Mouse (Mus musculus) forebrain, embryonic 13.5 days (tissue): ENCODE measurements around the gene Abca12. TPM values are rescaled to one million over a fixed set of nuclear protein-coding genes. Genes with fewer than 3 reads are reported as not detected.

ENCODE experiments used
- ATAC-seq: fragments of 200-750 bp; cut with Nextera tagmentation; 2 replicates; pipeline ENCODE4 v1.8.0; 2017
- H3K27ac ChIP-seq: fragments of 300-500 bp; sonication (generic); 2 replicates; pipeline ENCODE4 v1.5.1; 2015; ENCODE audit warnings: inconsistent platforms, mild to moderate bottlenecking, moderate library complexity
- H3K27me3 ChIP-seq: fragments of 300-500 bp; sonication (generic); 2 replicates; pipeline ENCODE4 v1.6.1; 2015; ENCODE audit warnings: mild to moderate bottlenecking, inconsistent platforms
- H3K36me3 ChIP-seq: fragments of 300-500 bp; sonication (generic); 2 replicates; pipeline ENCODE4 v1.6.1; 2015; ENCODE audit warnings: mild to moderate bottlenecking, inconsistent platforms; ENCODE audit not compliant: poor library complexity, severe bottlenecking
- H3K4me1 ChIP-seq: fragments of 300-500 bp; sonication (generic); 2 replicates; pipeline ENCODE4 v1.6.1; 2015; ENCODE audit warnings: inconsistent platforms
- H3K4me2 ChIP-seq: fragments of 300-500 bp; sonication (generic); 2 replicates; pipeline ENCODE4 v1.6.1; 2015; ENCODE audit warnings: inconsistent platforms, mild to moderate bottlenecking, moderate library complexity
- H3K4me3 ChIP-seq: fragments of 300-500 bp; sonication (generic); 2 replicates; pipeline ENCODE4 v1.5.1; 2015; ENCODE audit warnings: mild to moderate bottlenecking, inconsistent platforms
- H3K9ac ChIP-seq: fragments of 300-500 bp; sonication (generic); 2 replicates; pipeline ENCODE4 v1.6.1; 2015; ENCODE audit warnings: mild to moderate bottlenecking, inconsistent platforms
- H3K9me3 ChIP-seq: fragments of 300-500 bp; sonication (generic); replicated peaks from 2 replicates; pipeline ENCODE4 v1.6.1; 2016; ENCODE audit warnings: inconsistent platforms
- WGBS: fragments of 180-500 bp; shearing (Covaris S2); methylation state at CpG from one replicate; pipeline ENCODE4 v1.1.7; 2015; 5-methylcytosine and 5-hydroxymethylcytosine counted together
- polyA plus RNA-seq: library from polyadenylated mRNA; unstranded; fragments of >200 nt; fragmentation: Nextera tagmentation; extraction: Ambion mirVana; gene quantifications from 2 replicates; pipeline ENCODE4 v1.2.1, GENCODE M21; 2015

The Abca12 gene
- polyA plus RNA-seq, 1 experiment from 2014 or later = not detected

GRCm38 (mm10) chr1:71263532-71263931 lies 151.2 kb downstream of the Abca12 start:
- Histone ChIP-seq H3K9me3 (no peaks in the 10 kb centered on the region), H3K4me1 (no peaks in the 10 kb centered on the region), H3K36me3 (no peaks in the 10 kb centered on the region), H3K27ac (no peak overlapping the region), H3K27me3 (no peaks in the 10 kb centered on the region), H3K4me3 (no peak overlapping the region), H3K4me2 (no peak overlapping the region), H3K9ac (no peak overlapping the region)
- no peak for ATAC-seq
- 96% methylated on average over 7 of the region's 7 CpGs for WGBS

GRCm38 (mm10) chr1:71244647-71245046 lies 170.1 kb downstream of the Abca12 start:
- ATAC-seq = no peak
- WGBS = 61% methylated on average over 3 of the region's 3 CpGs
- Histone ChIP-seq H3K9me3 (no peaks in the 10 kb centered on the region), H3K36me3 (no peaks in the 10 kb centered on the region), H3K4me3 (no peak overlapping the region), H3K4me1 (no peaks in the 10 kb centered on the region), H3K27ac (no peak overlapping the region), H3K4me2 (no peak overlapping the region), H3K27me3 (no peaks in the 10 kb centered on the region), H3K9ac (no peak overlapping the region)

GRCm38 (mm10) chr1:71241396-71241795 lies 173.3 kb downstream of the Abca12 start:
- 76% methylated on average over 1 of the region's 1 CpGs for WGBS
- no peaks in the 10 kb centered on the region for H3K27me3 ChIP-seq
- H3K4me1 ChIP-seq = no peaks in the 10 kb centered on the region
- no peaks in the 10 kb centered on the region for H3K9me3 ChIP-seq
- no peak overlapping the region for H3K27ac ChIP-seq
- no peak overlapping the region for H3K4me2 ChIP-seq
- H3K4me3 ChIP-seq = no peak overlapping the region
- no peaks in the 10 kb centered on the region for H3K36me3 ChIP-seq
- H3K9ac ChIP-seq = no peak overlapping the region
- no peak for ATAC-seq

GRCm38 (mm10) chr1:71239586-71239985 lies 175.1 kb downstream of the Abca12 start:
- no peak overlapping the region for H3K9ac ChIP-seq
- no peak overlapping the region for H3K27ac ChIP-seq
- H3K9me3 ChIP-seq = no peaks in the 10 kb centered on the region
- no peak overlapping the region for H3K4me3 ChIP-seq
- ATAC-seq = no peak
- 77% methylated on average over 4 of the region's 4 CpGs for WGBS
- H3K27me3 ChIP-seq = no peaks in the 10 kb centered on the region
- no peaks in the 10 kb centered on the region for H3K36me3 ChIP-seq
- no peak overlapping the region for H3K4me2 ChIP-seq
- no peaks in the 10 kb centered on the region for H3K4me1 ChIP-seq

- Histone ChIP-seq H3K27ac (no peak overlapping the region), H3K4me1 (no peaks in the 10 kb centered on the region), H3K4me2 (no peak overlapping the region), H3K4me3 (no peak overlapping the region), H3K27me3 (no peaks in the 10 kb centered on the region), H3K36me3 (no peaks in the 10 kb centered on the region), H3K9ac (no peak overlapping the region), H3K9me3 (no peaks in the 10 kb centered on the region)
- no peak for ATAC-seq
- 93% methylated on average over 3 of the region's 3 CpGs for WGBS
These were observed 179.4 kb downstream of the Abca12 start for GRCm38 (mm10) chr1:71235335-71235734.

GRCm38 (mm10) chr1:71231211-71231610 lies 183.5 kb downstream of the Abca12 start:
- Histone ChIP-seq H3K4me1 (no peaks in the 10 kb centered on the region), H3K4me3 (no peak overlapping the region), H3K9ac (no peak overlapping the region), H3K36me3 (no peaks in the 10 kb centered on the region), H3K4me2 (no peak overlapping the region), H3K9me3 (no peaks in the 10 kb centered on the region), H3K27ac (no peak overlapping the region), H3K27me3 (no peaks in the 10 kb centered on the region)
- WGBS = 87% methylated on average over 2 of the region's 2 CpGs
- no peak for ATAC-seq

- H3K27ac ChIP-seq = no peak overlapping the region
- no peak overlapping the region for H3K4me2 ChIP-seq
- no peak for ATAC-seq
- H3K36me3 ChIP-seq = no peaks in the 10 kb centered on the region
- H3K4me3 ChIP-seq = no peak overlapping the region
- no peak overlapping the region for H3K9ac ChIP-seq
- H3K4me1 ChIP-seq = no peaks in the 10 kb centered on the region
- WGBS = 91% methylated on average over 4 of the region's 4 CpGs
- no peaks in the 10 kb centered on the region for H3K27me3 ChIP-seq
- H3K9me3 ChIP-seq = no peaks in the 10 kb centered on the region
These were observed 211.1 kb downstream of the Abca12 start for GRCm38 (mm10) chr1:71203581-71203980.

- no peaks in the 10 kb centered on the region for H3K9me3 ChIP-seq
- H3K36me3 ChIP-seq = no peaks in the 10 kb centered on the region
- 92% methylated on average over 6 of the region's 6 CpGs for WGBS
- no peaks in the 10 kb centered on the region for H3K4me1 ChIP-seq
- no peak overlapping the region for H3K4me3 ChIP-seq
- H3K27ac ChIP-seq = no peak overlapping the region
- H3K4me2 ChIP-seq = no peak overlapping the region
- no peak for ATAC-seq
- no peak overlapping the region for H3K9ac ChIP-seq
- H3K27me3 ChIP-seq = no peaks in the 10 kb centered on the region
These were observed 218.5 kb downstream of the Abca12 start for GRCm38 (mm10) chr1:71196191-71196590.

- WGBS = 94% methylated on average over 4 of the region's 4 CpGs
- no peaks in the 10 kb centered on the region for H3K36me3 ChIP-seq
- H3K4me3 ChIP-seq = no peak overlapping the region
- H3K9me3 ChIP-seq = no peaks in the 10 kb centered on the region
- no peak overlapping the region for H3K4me2 ChIP-seq
- no peak overlapping the region for H3K9ac ChIP-seq
- H3K27ac ChIP-seq = no peak overlapping the region
- H3K4me1 ChIP-seq = no peaks in the 10 kb centered on the region
- H3K27me3 ChIP-seq = no peaks in the 10 kb centered on the region
- no peak for ATAC-seq
These were observed 219.4 kb downstream of the Abca12 start for GRCm38 (mm10) chr1:71195333-71195732.

- WGBS = 39% methylated on average over 1 of the region's 1 CpGs
- H3K4me1 ChIP-seq = no peaks in the 10 kb centered on the region
- H3K9me3 ChIP-seq = no peaks in the 10 kb centered on the region
- ATAC-seq = peak; percentile 75
- H3K27ac ChIP-seq = no peak overlapping the region
- no peaks in the 10 kb centered on the region for H3K36me3 ChIP-seq
- H3K27me3 ChIP-seq = no peaks in the 10 kb centered on the region
- H3K4me2 ChIP-seq = no peak overlapping the region
- H3K4me3 ChIP-seq = no peak overlapping the region
- no peak overlapping the region for H3K9ac ChIP-seq
These were observed 220.8 kb downstream of the Abca12 start for GRCm38 (mm10) chr1:71193931-71194330.

Other genes with a start within 250 kb of the Abca12 start
- 38.7 and 42.3 TPM in 2 replicates for gene Atic, start 142.2 kb upstream of the Abca12 start, polyA plus RNA-seq
- 31.2 and 38.3 TPM in 2 replicates for gene Fn1, start 238.3 kb upstream of the Abca12 start, polyA plus RNA-seq